Mouse (Mus musculus): ENCODE measurements around the gene Usp48. TPM values are rescaled to one million over a fixed set of nuclear protein-coding genes. Genes with fewer than 3 reads are reported as not detected.

The Usp48 gene
- total and polyA plus RNA-seq, 3 experiments: 27.1 to 99.6 TPM; not detected in 1

GRCm38 (mm10) chr4:137676700-137677484 lies 83.3 kb downstream of the Usp48 start:
- peaks cover 0 to 3% of the 10 kb centered on the region in 2 experiments; a peak in 3 of 4 replicates for H3K27me3 ChIP-seq (ENCODE audit: control insufficient read depth in 1 of 2, insufficient read depth in 2 of 2, low read length in 2 of 2)
- no peaks in the 10 kb centered on the region for H3K36me3 ChIP-seq (ENCODE audit: control insufficient read depth in 1 of 2, insufficient read depth in 2 of 2, low read length in 2 of 2)
- H3K4me1 ChIP-seq (ENCODE audit: control insufficient read depth in 1 of 2, insufficient read depth in 2 of 2, low read length in 2 of 2): no peaks in the 10 kb centered on the region
- H3K9me3 ChIP-seq (replicated peaks; ENCODE audit: insufficient read depth, low read length): no peaks in the 10 kb centered on the region
- no peak for DNase-seq (ENCODE audit: low read depth, low spot score)
- no peak overlapping the region for H3K4me3 ChIP-seq (ENCODE audit: control insufficient read depth in 1 of 2, insufficient read depth in 1 of 2, low read depth in 2 of 2, low read length in 2 of 2)
- TF ChIP-seq CHD2 (IDR thresholded peaks at IDR 0.05; ENCODE audit: low read length): no peak
- TF ChIP-seq KAT2A (conservative IDR thresholded peaks at IDR 0.05; ENCODE audit: low read depth, low read length): no peak
- no peak for TF ChIP-seq TAL1 (IDR thresholded peaks at IDR 0.05; ENCODE audit: low read length)
- no peak overlapping the region for H3K9ac ChIP-seq (ENCODE audit: control insufficient read depth, low read depth, low read length, poor library complexity, severe bottlenecking)
- H3K27ac ChIP-seq (ENCODE audit: control insufficient read depth, low read depth, low read length): no peak overlapping the region
- no peaks in the 10 kb centered on the region for H3K79me2 ChIP-seq (ENCODE audit: control insufficient read depth, insufficient read depth, low read length, poor library complexity)

- H3K27me3 ChIP-seq (ENCODE audit: control insufficient read depth in 1 of 2, insufficient read depth in 2 of 2, low read length in 2 of 2): peaks cover 0 to 2% of the 10 kb centered on the region in 2 experiments; a peak in 2 of 4 replicates
- no peaks in the 10 kb centered on the region for H3K9me3 ChIP-seq (replicated peaks; ENCODE audit: insufficient read depth, low read length)
- H3K4me1 ChIP-seq (ENCODE audit: control insufficient read depth in 1 of 2, insufficient read depth in 2 of 2, low read length in 2 of 2): no peaks in the 10 kb centered on the region
- H3K79me2 ChIP-seq (ENCODE audit: control insufficient read depth, insufficient read depth, low read length, poor library complexity): no peaks in the 10 kb centered on the region
- no peak overlapping the region for H3K27ac ChIP-seq (ENCODE audit: control insufficient read depth, low read depth, low read length)
- no peak overlapping the region for H3K4me3 ChIP-seq (ENCODE audit: control insufficient read depth in 1 of 2, insufficient read depth in 1 of 2, low read depth in 2 of 2, low read length in 2 of 2)
- no peaks in the 10 kb centered on the region for H3K36me3 ChIP-seq (ENCODE audit: control insufficient read depth in 1 of 2, insufficient read depth in 2 of 2, low read length in 2 of 2)
- H3K9ac ChIP-seq (ENCODE audit: control insufficient read depth, low read depth, low read length, poor library complexity, severe bottlenecking): no peak overlapping the region
- TF ChIP-seq ZNF384 (IDR thresholded peaks at IDR 0.05; ENCODE audit: low read depth, low read length) (no peak), MXI1 (IDR thresholded peaks at IDR 0.05; ENCODE audit: low read depth, low read length) (no peak), CTCF (IDR thresholded peaks at IDR 0.05 in 2 of 3, conservative IDR thresholded peaks at IDR 0.05 in 1 of 3; ENCODE audit: control insufficient read depth in 1 of 3, insufficient read depth in 1 of 3, low read depth in 2 of 3, low read length in 3 of 3, poor library complexity in 1 of 3, severe bottlenecking in 1 of 3) (no peak), POLR2A (IDR thresholded peaks at IDR 0.05; ENCODE audit: control insufficient read depth in 1 of 2, insufficient read depth in 1 of 2, low read depth in 1 of 2, low read length in 2 of 2, poor library complexity in 1 of 2) (no peak), JUND (IDR thresholded peaks at IDR 0.05; ENCODE audit: low read depth, low read length) (no peak), ELF1 (IDR thresholded peaks at IDR 0.05; ENCODE audit: low read depth, low read length) (no peak), GATA1 (IDR thresholded peaks at IDR 0.05; ENCODE audit: low read depth, low read length) (no peak), E2F4 (IDR thresholded peaks at IDR 0.05; ENCODE audit: borderline replicate concordance, low read depth, low read length) (no peak), ZKSCAN1 (IDR thresholded peaks at IDR 0.05; ENCODE audit: low read depth, low read length) (no peak), POLR2AphosphoS2 (IDR thresholded peaks at IDR 0.05; ENCODE audit: low read length) (no peak), KAT2A (conservative IDR thresholded peaks at IDR 0.05; ENCODE audit: low read depth, low read length) (no peak), CHD2 (IDR thresholded peaks at IDR 0.05; ENCODE audit: low read length) (no peak), NELFE (IDR thresholded peaks at IDR 0.05; ENCODE audit: low read depth, low read length) (no peak), RCOR1 (IDR thresholded peaks at IDR 0.05; ENCODE audit: low read depth, low read length) (no peak), ZC3H11A (IDR thresholded peaks at IDR 0.05; ENCODE audit: low read depth, low read length) (no peak), CHD1 (IDR thresholded peaks at IDR 0.05; ENCODE audit: low read depth, low read length) (no peak), MAFK (IDR thresholded peaks at IDR 0.05; ENCODE audit: borderline replicate concordance, low read depth, low read length) (no peak)
- no peak for DNase-seq (ENCODE audit: low read depth, low spot score)
Measured at GRCm38 (mm10) chr4:137677906-137678305, 84.4 kb downstream of the Usp48 start.

Data from MEL (cell line).